Mouse (Mus musculus) ES-Bruce4 (cell line): ENCODE results near the gene Vipr2.

Experiments used
- CTCF ChIP-seq: IDR thresholded peaks from one replicate; pipeline ENCODE4 v1.8.1; 2011; ENCODE audit warnings: low read depth, low read length
- EP300 ChIP-seq: IDR thresholded peaks from 2 replicates; pipeline ENCODE4 v1.6.1; 2011; ENCODE audit warnings: low read depth, low read length; ENCODE audit not compliant: insufficient read depth
- POLR2A ChIP-seq: IDR thresholded peaks from one replicate; pipeline ENCODE4 v1.8.1; 2011; ENCODE audit warnings: low read length; ENCODE audit not compliant: insufficient read depth

- TF ChIP-seq CTCF, result no peak
- no peak for TF ChIP-seq POLR2A
- TF ChIP-seq EP300, result no peak
Observed at GRCm38 (mm10) chr12:116181436-116182050, 104.0 kb downstream of the Vipr2 start.
